Mouse (Mus musculus) T-helper 17 cell (primary cell): ENCODE data around the gene Gcnt7.

ENCODE experiments used
- in situ Hi-C, 2 experiments: fragments of 300-600 bp; cut with MboI, MseI; formaldehyde crosslinking; loops; 1 replicate in 1 of 2; 2 replicates in 1 of 2; pipeline ENCODE4 v1.15.1; 2025; ENCODE audit warnings: high pct_unique_total_duplicates in 2 of 2

Gcnt7 gene

GRCm38 (mm10) chr2:172407499-172407898 lies 50.9 kb downstream of the Gcnt7 start:
- in situ Hi-C loops = no loop called here

GRCm38 (mm10) chr2:172406173-172406572 lies 52.2 kb downstream of the Gcnt7 start:
- in situ Hi-C loops = no loop called here

- in situ Hi-C loops = no loop called here
Measured at GRCm38 (mm10) chr2:172405011-172405410, 53.4 kb downstream of the Gcnt7 start.

DNA sequence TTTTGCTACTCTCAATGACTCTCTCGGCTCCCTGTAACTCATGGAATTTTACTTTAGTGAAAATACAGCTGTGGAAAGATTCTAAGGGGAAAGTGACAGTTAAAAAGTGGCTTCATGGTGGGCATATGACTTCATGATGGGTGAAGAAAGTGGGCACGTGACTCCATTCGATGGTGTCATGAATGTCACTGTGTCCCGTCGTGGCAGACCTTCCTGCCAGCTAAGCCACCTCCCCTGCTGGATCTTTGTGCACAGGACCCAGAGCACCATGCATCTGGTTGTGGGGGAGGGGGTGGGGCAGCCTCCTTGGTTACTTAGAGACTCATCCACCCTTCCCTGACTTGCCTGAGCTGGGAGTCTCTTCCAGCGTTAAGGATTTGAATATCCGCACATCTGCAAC lies 54.2 kb downstream of the Gcnt7 start:
- in situ Hi-C loops = loop anchor here in 1 of 2 experiments (5.0 kb wide), 1 partner anchor 33 kb away; no protein-coding TSS in a partner anchor

- in situ Hi-C loops = loop anchor here in 1 of 2 experiments (5.0 kb wide), 1 partner anchor 36 kb away; no protein-coding TSS in a partner anchor
Measured at GRCm38 (mm10) chr2:172401116-172401825, 57.1 kb downstream of the Gcnt7 start.
